Mouse (Mus musculus): ENCODE measurements around the gene Myh7.
"Not testable (repeated sequence)": the region's sequence is repeated elsewhere in the genome, so short reads cannot be mapped to it uniquely, and the experiment has no call there.

The Myh7 gene

GRCm38 (mm10) chr14:54967874-54968273 is 26.6 kb downstream of the Myh7 start:
- no peak for DNase-seq

GRCm38 (mm10) chr14:54966320-54966977 is 28.0 kb downstream of the Myh7 start, which contains the start of gene Myh6:
Gene Myh6, minus strand, starts transcription at chr14:54966927.
- DNase-seq = no peak

GRCm38 (mm10) chr14:54965631-54966030 is 28.8 kb downstream of the Myh7 start:
- DNase-seq = no peak

- DNase-seq = no peak
Observed at GRCm38 (mm10) chr14:54965044-54965443, 29.4 kb downstream of the Myh7 start.

GRCm38 (mm10) chr14:54963727-54964126 is 30.7 kb downstream of the Myh7 start:
- no peak for DNase-seq

- no peak for DNase-seq
Observed at GRCm38 (mm10) chr14:54962714-54963113, 31.7 kb downstream of the Myh7 start.

GRCm38 (mm10) chr14:54961487-54961886 is 32.9 kb downstream of the Myh7 start:
- DNase-seq = no peak

- DNase-seq = no peak
Observed at GRCm38 (mm10) chr14:54960769-54961168, 33.7 kb downstream of the Myh7 start.

GRCm38 (mm10) chr14:54959853-54960613 is 34.4 kb downstream of the Myh7 start:
- not testable (repeated sequence) for DNase-seq

GRCm38 (mm10) chr14:54959197-54959596 is 35.2 kb downstream of the Myh7 start:
- no peak for DNase-seq

- no peak for DNase-seq
Observed at GRCm38 (mm10) chr14:54958503-54958902, 35.9 kb downstream of the Myh7 start.

GRCm38 (mm10) chr14:54956533-54956932 is 37.9 kb downstream of the Myh7 start:
- no peak for DNase-seq

- DNase-seq = no peak
Observed at GRCm38 (mm10) chr14:54955481-54955880, 38.9 kb downstream of the Myh7 start.

GRCm38 (mm10) chr14:54954474-54954873 is 40.0 kb downstream of the Myh7 start:
- no peak for DNase-seq

GRCm38 (mm10) chr14:54953664-54954206 is 40.7 kb downstream of the Myh7 start:
- no peak for DNase-seq

GRCm38 (mm10) chr14:54951587-54951986 is 42.8 kb downstream of the Myh7 start:
- no peak for DNase-seq

- DNase-seq = no peak
Observed at GRCm38 (mm10) chr14:54950493-54950892, 43.9 kb downstream of the Myh7 start.

GRCm38 (mm10) chr14:54948781-54949180 is 45.6 kb downstream of the Myh7 start:
- DNase-seq = no peak

GRCm38 (mm10) chr14:54947008-54947407 is 47.4 kb downstream of the Myh7 start:
- not testable (repeated sequence) for DNase-seq

GRCm38 (mm10) chr14:54945975-54946704 is 48.3 kb downstream of the Myh7 start:
- no peak for DNase-seq

- no peak for DNase-seq
Observed at GRCm38 (mm10) chr14:54944939-54945338, 49.5 kb downstream of the Myh7 start.

GRCm38 (mm10) chr14:54943971-54944370 is 50.5 kb downstream of the Myh7 start:
- no peak for DNase-seq

GRCm38 (mm10) chr14:54942479-54942878 is 51.9 kb downstream of the Myh7 start:
- DNase-seq = no peak
